Mouse (Mus musculus) kidney, embryonic 16.5 days (tissue): ENCODE measurements around the gene Trim33. TPM values are rescaled to one million over a fixed set of nuclear protein-coding genes. Genes with fewer than 3 reads are reported as not detected.

Experiments
- polyA plus RNA-seq: library from polyadenylated mRNA; unstranded; fragments of >200 nt; fragmentation: Nextera tagmentation; extraction: Ambion mirVana; gene quantifications from 2 replicates; pipeline ENCODE4 v1.2.1, GENCODE M21; 2015

The Trim33 gene
- polyA plus RNA-seq, 1 experiment from 2014 or later = 17.5 TPM

Other genes starting within 250 kb of the Trim33 start
- gene Nras, start 221.0 kb upstream of the Trim33 start, polyA plus RNA-seq = 102 and 104 TPM in 2 replicates
- gene Ampd1, start 205.3 kb upstream of the Trim33 start, polyA plus RNA-seq = 0.35 and 0.69 TPM in 2 replicates
- 3.7 and 4.0 TPM in 2 replicates for gene Dennd2c, start 176.7 kb upstream of the Trim33 start, polyA plus RNA-seq
- 171 and 183 TPM in 2 replicates for gene Bcas2, start 107.6 kb upstream of the Trim33 start, polyA plus RNA-seq